Mouse (Mus musculus): ENCODE measurements around the gene Rab32.

DNA sequence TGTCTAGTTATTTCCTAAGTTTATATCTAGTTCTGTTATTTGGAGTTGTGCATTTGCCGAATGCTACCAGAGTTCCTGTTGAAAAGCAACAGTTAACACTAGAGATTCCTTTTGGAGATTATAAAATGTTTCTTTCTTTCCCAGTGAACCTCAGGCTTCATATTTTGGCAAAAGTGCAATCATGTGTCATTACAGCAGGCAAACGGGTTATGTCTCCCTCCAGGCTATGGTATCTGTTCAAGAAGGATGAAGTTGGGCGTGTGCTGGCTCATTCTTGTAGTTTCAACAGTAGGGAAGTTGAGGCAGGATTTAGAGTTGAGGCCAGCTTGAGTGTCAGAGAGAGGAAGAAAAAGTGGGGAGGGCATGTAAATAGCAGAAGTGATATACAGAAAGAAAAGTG lies 2.4 kb downstream of the Rab32 start:
- no peak for TF ChIP-seq POLR2A (IDR thresholded peaks at IDR 0.05; ENCODE audit: low read depth, low read length)
- TF ChIP-seq CTCF (conservative IDR thresholded peaks at IDR 0.05; ENCODE audit: insufficient read depth, insufficient read length, low read depth, low read length), result no peak

Data from kidney, adult 2 months (tissue).